Mouse (Mus musculus): ENCODE results near the gene Vsnl1. TPM values are rescaled to one million over a fixed set of nuclear protein-coding genes. Genes with fewer than 3 reads are reported as not detected.

The Vsnl1 gene
- total RNA-seq, 2 experiments from 2014 or later = 0.33 to 0.43 TPM

GRCm38 (mm10) chr12:11300858-11301257, 135.6 kb downstream of the Vsnl1 start:
- intact Hi-C loops (cut with DNase I) = loop anchor here (2.0 kb wide), 1 partner anchor 22 kb away; no protein-coding TSS in a partner anchor
- DNase-seq = no peak

GRCm38 (mm10) chr12:11286382-11286781, 150.0 kb downstream of the Vsnl1 start:
- intact Hi-C loops (cut with DNase I) = loop anchor here (5.0 kb wide), 1 partner anchor 89 kb away; no protein-coding TSS in a partner anchor

GRCm38 (mm10) chr12:11281584-11281983, 154.8 kb downstream of the Vsnl1 start:
- no peak for DNase-seq
- intact Hi-C loops (cut with DNase I) = no loop called here

More at GRCm38 (mm10) chr12:11286382-11286781, 150.0 kb downstream of the Vsnl1 start:
- DNase-seq = no peak

GRCm38 (mm10) chr12:11279886-11280285, 156.5 kb downstream of the Vsnl1 start:
- DNase-seq = no peak
- intact Hi-C loops (cut with DNase I) = loop anchor here (2.0 kb wide), 1 partner anchor 21 kb away; no protein-coding TSS in a partner anchor

- intact Hi-C loops (cut with DNase I) = no loop called here
These were observed 159.2 kb downstream of the Vsnl1 start for GRCm38 (mm10) chr12:11277207-11277606.

GRCm38 (mm10) chr12:11276632-11277031, 159.8 kb downstream of the Vsnl1 start:
- intact Hi-C loops (cut with DNase I) = no loop called here
- no peak for DNase-seq

More at GRCm38 (mm10) chr12:11277207-11277606, 159.2 kb downstream of the Vsnl1 start:
- DNase-seq = no peak

Small RNA genes within 50 kb of the gene (microRNA-seq; reads per million reads assigned to microRNA genes)
- gene Mir7675 (ENCODE audit: borderline number of aligned reads in 2 of 2) = 0 reads per million in 2 experiments

Other genes with a start within 250 kb of the Vsnl1 start
- not detected for gene Msgn1, start 227.6 kb downstream of the Vsnl1 start, total RNA-seq (2021)
- gene Gen1, start 170.8 kb downstream of the Vsnl1 start, total RNA-seq (2021) = 1 to 10 TPM in 1 of 2 experiments, under 1 TPM in 1; 0.57 to 1.1 TPM
- gene Smc6, start 170.7 kb downstream of the Vsnl1 start, total RNA-seq (2021) = 10 to 100 TPM; 46.7 to 55.8 TPM
- not detected for gene Rad51ap2, start 19.5 kb upstream of the Vsnl1 start, total RNA-seq (2021)